Mouse (Mus musculus) heart, embryonic 12.5 days (tissue): ENCODE results near the gene Lrp6. TPM values are rescaled to one million over a fixed set of nuclear protein-coding genes. Genes with fewer than 3 reads are reported as not detected.

ENCODE experiments used
- ATAC-seq: fragments of 200-750 bp; cut with Nextera tagmentation; 2 replicates; pipeline ENCODE4 v1.8.0; 2017; ENCODE audit warnings: moderate TSS enrichment, moderate library complexity; ENCODE audit not compliant: insufficient number of reproducible peaks, low FRiP score
- H3K27ac ChIP-seq: fragments of 300-500 bp; sonication (generic); 2 replicates; pipeline ENCODE4 v1.5.1; 2016; ENCODE audit warnings: mild to moderate bottlenecking, moderate library complexity; ENCODE audit not compliant: poor library complexity, severe bottlenecking
- H3K27me3 ChIP-seq: fragments of 300-500 bp; sonication (generic); replicated peaks from 2 replicates; pipeline ENCODE4 v1.6.1; 2016; ENCODE audit warnings: mild to moderate bottlenecking, moderate library complexity
- H3K36me3 ChIP-seq: fragments of 300-500 bp; sonication (generic); 2 replicates; pipeline ENCODE4 v1.6.1; 2016; ENCODE audit warnings: mild to moderate bottlenecking, moderate library complexity
- H3K4me1 ChIP-seq: fragments of 300-500 bp; sonication (generic); replicated peaks from 2 replicates; pipeline ENCODE4 v1.6.1; 2016; ENCODE audit warnings: mild to moderate bottlenecking
- H3K4me2 ChIP-seq: fragments of 300-500 bp; sonication (generic); 2 replicates; pipeline ENCODE4 v1.6.1; 2016; ENCODE audit warnings: mild to moderate bottlenecking, moderate library complexity
- H3K4me3 ChIP-seq: fragments of 300-500 bp; sonication (generic); 2 replicates; pipeline ENCODE4 v1.5.1; 2016; ENCODE audit warnings: mild to moderate bottlenecking
- H3K9ac ChIP-seq: fragments of 300-500 bp; sonication (generic); 2 replicates; pipeline ENCODE4 v1.6.1; 2016; ENCODE audit warnings: mild to moderate bottlenecking, moderate library complexity
- H3K9me3 ChIP-seq: fragments of 300-500 bp; sonication (generic); replicated peaks from 2 replicates; pipeline ENCODE4 v1.6.1; 2016; ENCODE audit warnings: mild to moderate bottlenecking, moderate library complexity
- WGBS: fragments of 180-500 bp; shearing (Covaris S2); methylation state at CpG from one replicate; pipeline ENCODE4 v1.1.7; 2016; 5-methylcytosine and 5-hydroxymethylcytosine counted together
- polyA plus RNA-seq: library from polyadenylated mRNA; unstranded; fragments of >200 nt; fragmentation: Nextera tagmentation; extraction: Ambion mirVana; gene quantifications from 2 replicates; pipeline ENCODE4 v1.2.1, GENCODE M21; 2016

Gene Lrp6
- polyA plus RNA-seq, 1 experiment from 2014 or later = 22.3 TPM

DNA sequence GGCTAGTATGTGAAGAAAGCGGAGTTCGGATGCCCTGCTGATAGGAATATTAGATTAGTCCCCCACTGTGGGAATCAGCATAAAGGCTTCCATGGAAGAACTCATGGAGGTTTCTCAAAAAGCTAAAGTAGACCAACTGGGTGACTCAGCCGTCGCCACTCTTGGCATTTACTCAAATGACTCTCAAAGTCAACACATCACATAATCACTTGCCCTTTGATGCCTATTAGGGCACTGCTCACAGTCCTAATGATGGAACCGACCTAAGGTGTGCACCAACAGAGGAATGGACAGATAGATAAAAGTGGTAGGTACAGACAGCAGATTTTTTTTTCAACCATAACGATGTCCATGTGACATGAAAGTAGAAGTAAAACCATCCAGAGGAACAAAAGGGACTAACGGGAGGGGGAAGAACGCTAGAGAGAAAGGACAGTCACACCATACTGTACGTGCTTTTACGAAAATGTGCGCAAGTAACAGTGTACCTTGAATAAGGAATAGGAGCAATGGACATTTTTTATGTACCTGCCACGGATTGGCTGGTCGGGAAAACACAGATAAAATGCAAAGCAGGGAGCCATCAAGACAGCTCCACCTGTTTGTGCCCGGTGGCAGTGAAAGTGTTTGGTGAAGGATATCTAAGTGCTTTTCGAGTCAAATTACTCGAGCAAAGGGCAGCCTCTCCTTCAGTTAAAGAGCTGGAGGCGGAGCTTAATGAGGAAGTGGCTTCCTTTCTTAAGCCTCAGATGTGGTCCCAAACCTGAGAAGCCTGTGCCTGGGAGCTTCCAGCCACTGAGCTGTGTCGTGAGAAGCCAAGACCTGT is 152.8 kb downstream of the Lrp6 start:
- no peak overlapping the region for H3K4me3 ChIP-seq

DNA sequence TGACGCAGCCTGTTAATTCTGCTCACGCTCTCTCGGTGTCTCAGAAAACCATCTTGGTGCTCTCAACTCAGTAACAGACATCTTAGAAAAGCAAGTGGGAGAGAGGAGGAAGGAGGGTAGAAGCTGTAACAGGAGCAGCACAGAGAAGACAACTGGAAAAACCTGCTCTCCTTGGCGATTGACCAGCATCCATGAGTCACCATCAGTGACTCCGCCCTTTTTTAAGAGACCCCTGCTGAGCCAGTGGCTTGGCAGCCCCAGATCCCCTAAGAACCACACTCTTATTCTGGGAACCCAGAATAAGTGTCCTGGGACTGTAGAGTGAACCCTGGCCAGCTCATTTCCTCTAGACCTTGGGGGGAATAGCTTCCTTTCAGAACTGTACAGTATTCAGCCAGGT is 159.5 kb downstream of the Lrp6 start:
- WGBS = 51% methylated on average over 5 of the region's 5 CpGs
- no peak for ATAC-seq

More for the DNA sequence above, 152.8 kb downstream of the Lrp6 start:
- Histone ChIP-seq H3K4me2 (no peak overlapping the region), H3K4me1 (peaks cover 8% of the 10 kb centered on the region), H3K9me3 (no peaks in the 10 kb centered on the region), H3K27ac (no peak overlapping the region), H3K36me3 (no peaks in the 10 kb centered on the region), H3K27me3 (no peaks in the 10 kb centered on the region), H3K9ac (no peak overlapping the region)
- ATAC-seq = no peak
- WGBS = 53% methylated on average over 18 of the region's 18 CpGs

DNA sequence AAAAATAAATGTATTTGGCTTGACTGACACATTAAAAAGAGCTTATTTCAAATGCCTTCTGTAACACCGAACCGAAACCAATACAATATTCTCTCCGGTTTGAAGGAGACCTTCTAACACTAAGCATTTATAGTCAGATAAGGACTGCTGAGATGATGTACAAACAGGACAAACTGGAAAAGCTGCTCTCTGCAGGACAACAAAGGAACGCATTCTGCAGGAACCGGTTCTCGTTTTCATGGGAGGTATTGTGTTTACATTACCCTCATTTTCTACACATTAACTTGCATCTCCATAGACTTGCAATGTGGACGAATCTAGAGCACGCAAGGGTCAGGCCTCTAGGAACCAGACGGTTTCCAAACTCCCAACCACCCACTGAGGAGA is 163.1 kb downstream of the Lrp6 start:
- H3K9me3 ChIP-seq = no peaks in the 10 kb centered on the region
- no peak overlapping the region for H3K4me2 ChIP-seq
- ATAC-seq = no peak
- H3K36me3 ChIP-seq = no peaks in the 10 kb centered on the region
- 88% methylated on average over 9 of the region's 9 CpGs for WGBS
- H3K27me3 ChIP-seq = no peaks in the 10 kb centered on the region
- no peak overlapping the region for H3K4me3 ChIP-seq
- no peak overlapping the region for H3K27ac ChIP-seq
- no peaks in the 10 kb centered on the region for H3K4me1 ChIP-seq
- no peak overlapping the region for H3K9ac ChIP-seq

More for the DNA sequence above, 159.5 kb downstream of the Lrp6 start:
- H3K4me3 ChIP-seq = no peak overlapping the region
- H3K4me1 ChIP-seq = no peaks in the 10 kb centered on the region
- no peaks in the 10 kb centered on the region for H3K27me3 ChIP-seq
- no peak overlapping the region for H3K9ac ChIP-seq
- H3K27ac ChIP-seq = no peak overlapping the region
- H3K36me3 ChIP-seq = no peaks in the 10 kb centered on the region
- H3K4me2 ChIP-seq = no peak overlapping the region
- H3K9me3 ChIP-seq = no peaks in the 10 kb centered on the region

DNA sequence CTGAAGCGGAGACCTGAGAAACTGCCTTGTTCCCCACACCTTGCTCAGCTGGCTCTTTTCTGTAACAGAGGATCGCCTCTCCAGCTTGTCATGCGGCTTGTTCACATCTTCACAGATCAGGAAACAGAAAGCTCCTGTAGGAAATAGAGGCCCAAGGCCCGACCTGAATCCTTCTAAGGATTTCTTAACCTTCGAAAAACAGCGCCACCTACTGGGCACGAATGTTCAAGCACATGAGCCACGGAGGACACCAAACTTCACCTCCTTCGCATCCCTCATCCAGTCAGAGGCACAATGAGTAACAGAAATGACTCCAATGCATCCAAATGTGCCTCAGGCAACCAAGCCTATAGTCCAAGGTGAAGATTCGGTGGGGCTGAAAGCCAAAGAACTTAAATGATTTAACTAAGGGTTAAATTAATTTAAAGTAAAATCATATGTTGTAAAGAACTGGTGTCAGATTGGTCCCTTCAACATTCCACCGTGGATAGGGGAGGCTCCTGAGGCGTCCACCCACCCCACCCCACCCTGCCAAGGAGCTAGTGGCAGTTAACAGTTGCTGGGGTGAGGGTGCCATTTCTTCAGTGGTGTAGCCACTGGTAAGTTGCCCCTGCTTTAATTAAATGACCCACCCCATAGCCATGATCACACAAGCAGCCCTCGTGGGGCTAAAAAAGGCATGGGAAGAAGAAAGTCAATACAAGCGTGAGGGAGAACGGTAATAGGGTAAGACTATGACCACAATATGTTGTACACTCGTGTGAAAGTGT is 163.7 kb downstream of the Lrp6 start:
- ATAC-seq = no peak
- Histone ChIP-seq H3K4me3 (no peak overlapping the region), H3K4me2 (0 out of 2 replicates have a peak overlapping the region, but pooled peaks have one; percentile 29), H3K9ac (no peak overlapping the region), H3K27me3 (no peaks in the 10 kb centered on the region), H3K27ac (no peak overlapping the region), H3K4me1 (no peaks in the 10 kb centered on the region), H3K9me3 (no peaks in the 10 kb centered on the region), H3K36me3 (no peaks in the 10 kb centered on the region)
- 36% methylated on average over 16 of the region's 16 CpGs for WGBS

Other genes starting within 250 kb of the Lrp6 start
- 0.31 TPM in 1 of 2 replicates, not detected in the other for gene Bcl2l14, start 170.6 kb downstream of the Lrp6 start, polyA plus RNA-seq
- gene Mansc1, start 65.5 kb upstream of the Lrp6 start, polyA plus RNA-seq = 6.9 and 7.1 TPM in 2 replicates
- gene Borcs5, start 72.5 kb upstream of the Lrp6 start, polyA plus RNA-seq = 14.7 and 14.8 TPM in 2 replicates
- 21.8 and 24.9 TPM in 2 replicates for gene Dusp16, start 225.7 kb upstream of the Lrp6 start, polyA plus RNA-seq